Mouse (Mus musculus) neural tube, embryonic 13.5 days (tissue): ENCODE data around the gene Oxsr1. TPM values are rescaled to one million over a fixed set of nuclear protein-coding genes. Genes with fewer than 3 reads are reported as not detected.
"Not testable (repeated sequence)": the region's sequence is repeated elsewhere in the genome, so short reads cannot be mapped to it uniquely, and the experiment has no call there.

Experiments used
- ATAC-seq: fragments of 200-750 bp; cut with Nextera tagmentation; 2 replicates; pipeline ENCODE4 v1.8.0; 2017; ENCODE audit warnings: low read depth, mild to moderate bottlenecking, moderate TSS enrichment, moderate library complexity
- H3K27ac ChIP-seq: fragments of 300-500 bp; sonication (generic); replicated peaks from 2 replicates; pipeline ENCODE4 v1.5.1; 2015; ENCODE audit warnings: moderate library complexity, mild to moderate bottlenecking, inconsistent platforms
- H3K27me3 ChIP-seq: fragments of 300-500 bp; sonication (generic); 2 replicates; pipeline ENCODE4 v1.6.1; 2015; ENCODE audit warnings: mild to moderate bottlenecking, inconsistent platforms
- H3K36me3 ChIP-seq: fragments of 300-500 bp; sonication (generic); 2 replicates; pipeline ENCODE4 v1.6.1; 2015; ENCODE audit warnings: mild to moderate bottlenecking, inconsistent platforms
- H3K4me1 ChIP-seq: fragments of 300-500 bp; sonication (generic); replicated peaks from 2 replicates; pipeline ENCODE4 v1.6.1; 2015; ENCODE audit warnings: inconsistent platforms
- H3K4me2 ChIP-seq: fragments of 300-500 bp; sonication (generic); 2 replicates; pipeline ENCODE4 v1.6.1; 2015; ENCODE audit warnings: inconsistent platforms, mild to moderate bottlenecking, moderate library complexity
- H3K4me3 ChIP-seq: fragments of 300-500 bp; sonication (generic); 2 replicates; pipeline ENCODE4 v1.5.1; 2015; ENCODE audit warnings: mild to moderate bottlenecking, inconsistent platforms
- H3K9ac ChIP-seq: fragments of 300-500 bp; sonication (generic); 2 replicates; pipeline ENCODE4 v1.6.1; 2015; ENCODE audit warnings: moderate library complexity, mild to moderate bottlenecking, inconsistent platforms
- H3K9me3 ChIP-seq: fragments of 300-500 bp; sonication (generic); 2 replicates; pipeline ENCODE4 v1.6.1; 2016; ENCODE audit warnings: inconsistent platforms
- WGBS: fragments of 180-500 bp; shearing (Covaris S2); methylation state at CpG from one replicate; pipeline ENCODE4 v1.1.7; 2015; 5-methylcytosine and 5-hydroxymethylcytosine counted together
- polyA plus RNA-seq: library from polyadenylated mRNA; unstranded; fragments of >200 nt; fragmentation: Nextera tagmentation; extraction: Ambion mirVana; gene quantifications from 2 replicates; pipeline ENCODE4 v1.2.1, GENCODE M21; 2015

The Oxsr1 gene
- polyA plus RNA-seq, 1 experiment from 2014 or later = 12.9 TPM

DNA sequence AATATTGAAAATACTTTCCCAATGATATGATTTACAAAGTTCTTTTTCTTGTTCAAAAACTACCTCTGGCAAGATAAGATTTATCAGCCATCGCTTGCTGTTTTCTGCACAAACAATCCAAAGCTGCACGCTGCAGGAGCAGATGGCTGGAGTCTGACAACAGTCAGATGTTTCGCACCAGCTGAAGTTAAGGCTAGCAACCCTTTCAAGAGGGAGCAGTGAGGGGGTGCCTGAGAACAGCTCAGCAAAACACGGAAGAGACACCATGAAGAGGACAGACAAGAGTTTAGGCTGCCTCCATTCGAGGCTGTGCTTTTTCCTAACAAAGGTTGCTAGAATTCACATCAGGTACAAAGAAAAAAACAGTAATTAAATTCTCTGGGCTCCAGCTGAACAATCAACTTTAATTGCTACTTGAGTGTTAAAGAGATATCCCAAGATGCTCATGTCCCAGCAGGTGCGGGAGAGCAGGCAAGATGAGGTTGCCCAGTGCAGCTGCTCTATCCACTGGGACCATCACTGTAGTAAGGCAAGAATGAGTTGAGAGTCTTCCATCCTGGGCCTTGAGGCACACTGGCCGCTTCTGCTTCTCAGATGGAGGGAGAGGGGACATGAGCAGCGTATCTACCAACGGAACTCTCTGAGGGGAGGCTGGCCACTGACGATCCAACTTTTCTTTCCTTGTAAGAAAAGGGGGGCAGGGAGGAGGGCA, 81.8 kb downstream of the Oxsr1 start:
- WGBS = 70% methylated on average over 10 of the region's 10 CpGs
- no peak overlapping the region for H3K4me3 ChIP-seq
- H3K27me3 ChIP-seq = no peaks in the 10 kb centered on the region
- H3K36me3 ChIP-seq = peaks cover 62% of the 10 kb centered on the region
- H3K9ac ChIP-seq = no peak overlapping the region
- H3K9me3 ChIP-seq = no peaks in the 10 kb centered on the region
- no peak overlapping the region for H3K4me2 ChIP-seq
- H3K4me1 ChIP-seq = 0 out of 2 replicates have a peak, but pooled peaks cover 8% of the 10 kb centered on the region
- peak overlapping the region; percentile 42 for H3K27ac ChIP-seq
- ATAC-seq = no peak

DNA sequence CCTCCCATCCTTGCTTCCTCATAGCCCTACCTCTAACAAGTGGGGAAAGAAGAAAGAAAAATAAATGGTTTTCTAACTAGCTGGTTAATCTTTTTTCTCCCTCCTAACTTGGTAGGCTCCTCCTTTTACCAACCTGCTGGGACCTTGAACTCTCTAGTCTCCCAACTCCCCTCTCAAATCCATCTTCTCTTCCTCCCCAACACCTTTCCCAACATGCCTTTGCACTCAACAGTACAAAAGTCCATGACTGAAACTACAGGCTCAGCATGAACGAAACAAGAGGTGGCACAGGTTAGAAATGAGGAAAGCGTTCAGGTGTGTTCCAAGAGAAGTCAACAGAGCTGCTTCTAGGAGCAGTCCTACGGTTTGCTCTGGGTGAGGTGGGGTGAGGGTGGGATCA, 83.0 kb downstream of the Oxsr1 start:
- H3K4me1 ChIP-seq = 0 out of 2 replicates have a peak, but pooled peaks cover 8% of the 10 kb centered on the region
- H3K4me3 ChIP-seq = no peak overlapping the region
- no peak overlapping the region for H3K4me2 ChIP-seq
- no peak overlapping the region for H3K9ac ChIP-seq
- peaks cover 56% of the 10 kb centered on the region for H3K36me3 ChIP-seq
- H3K9me3 ChIP-seq = no peaks in the 10 kb centered on the region
- H3K27me3 ChIP-seq = no peaks in the 10 kb centered on the region
- WGBS = 91% methylated on average over 3 of the region's 3 CpGs
- H3K27ac ChIP-seq = no peak overlapping the region
- ATAC-seq = no peak

DNA sequence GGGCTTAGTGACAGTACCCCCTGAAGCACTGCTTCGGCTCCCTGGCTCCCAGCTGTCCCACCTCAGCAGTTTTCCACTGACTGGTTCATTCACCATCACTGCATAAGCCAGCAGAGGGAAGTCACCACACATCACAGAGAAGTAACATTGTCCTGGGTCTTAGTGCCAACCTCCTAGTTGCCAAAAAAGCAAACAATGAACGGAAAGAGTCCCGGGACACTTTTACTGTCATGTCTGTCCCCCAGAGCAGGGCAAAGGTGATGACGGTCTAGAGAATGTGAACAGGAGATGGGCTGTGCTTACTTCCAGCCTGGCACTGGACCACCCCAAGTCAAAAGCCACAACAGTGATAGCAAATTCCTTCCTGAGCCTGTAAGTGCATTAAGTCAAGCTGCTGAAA, 83.4 kb downstream of the Oxsr1 start:
- Histone ChIP-seq H3K36me3 (peaks cover 51% of the 10 kb centered on the region), H3K9me3 (no peaks in the 10 kb centered on the region), H3K27ac (no peak overlapping the region), H3K27me3 (no peaks in the 10 kb centered on the region), H3K4me3 (no peak overlapping the region), H3K9ac (no peak overlapping the region), H3K4me1 (0 out of 2 replicates have a peak, but pooled peaks cover 8% of the 10 kb centered on the region), H3K4me2 (no peak overlapping the region)
- WGBS = 88% methylated on average over 4 of the region's 4 CpGs
- no peak for ATAC-seq

DNA sequence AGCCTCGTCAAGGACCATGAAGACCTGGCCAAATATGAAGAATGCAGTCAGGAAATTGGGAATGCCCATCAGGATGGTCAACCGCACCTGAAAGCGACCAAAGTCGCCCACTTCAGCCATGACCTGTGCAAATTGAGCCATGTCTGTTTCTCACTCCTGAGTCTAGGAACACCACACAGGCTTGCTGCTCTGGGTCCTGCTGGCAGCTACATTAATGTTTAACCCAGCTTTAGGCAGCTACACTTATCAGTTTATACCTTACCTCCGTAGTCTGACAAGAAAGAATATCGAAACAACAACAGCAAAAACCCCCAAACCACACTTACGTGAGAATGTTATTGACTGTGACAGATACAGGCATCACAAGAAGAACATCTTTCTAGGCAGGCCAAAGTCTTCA, 90.7 kb downstream of the Oxsr1 start:
- no peak overlapping the region for H3K4me2 ChIP-seq
- no peaks in the 10 kb centered on the region for H3K4me1 ChIP-seq
- no peaks in the 10 kb centered on the region for H3K9me3 ChIP-seq
- 97% methylated on average over 7 of the region's 7 CpGs for WGBS
- H3K9ac ChIP-seq = no peak overlapping the region
- H3K27me3 ChIP-seq = no peaks in the 10 kb centered on the region
- ATAC-seq = no peak
- no peak overlapping the region for H3K4me3 ChIP-seq
- peaks cover 8% of the 10 kb centered on the region; the same call in 1 of the 2 replicates for H3K36me3 ChIP-seq
- no peak overlapping the region for H3K27ac ChIP-seq

DNA sequence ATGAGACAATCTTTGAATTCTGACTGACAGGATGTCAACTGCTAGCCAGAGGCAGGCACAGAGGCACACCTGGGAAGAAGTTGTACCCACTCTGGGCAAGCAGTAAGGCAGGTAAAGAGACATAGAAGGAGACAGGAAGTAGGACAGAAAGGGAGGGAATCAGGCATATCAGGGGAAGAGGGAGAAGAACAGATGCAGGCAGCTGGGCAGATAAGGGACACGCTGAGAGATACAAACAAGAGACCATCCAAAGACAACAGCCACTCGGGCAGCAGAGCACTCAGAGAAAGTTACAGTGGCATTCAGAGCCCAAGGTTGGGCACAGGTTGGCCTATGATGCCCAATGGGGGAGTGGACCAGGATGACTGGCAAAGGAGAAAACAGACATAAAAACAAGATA, 91.4 kb downstream of the Oxsr1 start:
- ATAC-seq = no peak
- Histone ChIP-seq H3K4me3 (no peak overlapping the region), H3K4me2 (no peak overlapping the region), H3K27me3 (no peaks in the 10 kb centered on the region), H3K27ac (no peak overlapping the region), H3K4me1 (no peaks in the 10 kb centered on the region), H3K36me3 (peaks cover 15% of the 10 kb centered on the region), H3K9ac (no peak overlapping the region), H3K9me3 (no peaks in the 10 kb centered on the region)
- WGBS = 89% methylated on average over 2 of the region's 2 CpGs

DNA sequence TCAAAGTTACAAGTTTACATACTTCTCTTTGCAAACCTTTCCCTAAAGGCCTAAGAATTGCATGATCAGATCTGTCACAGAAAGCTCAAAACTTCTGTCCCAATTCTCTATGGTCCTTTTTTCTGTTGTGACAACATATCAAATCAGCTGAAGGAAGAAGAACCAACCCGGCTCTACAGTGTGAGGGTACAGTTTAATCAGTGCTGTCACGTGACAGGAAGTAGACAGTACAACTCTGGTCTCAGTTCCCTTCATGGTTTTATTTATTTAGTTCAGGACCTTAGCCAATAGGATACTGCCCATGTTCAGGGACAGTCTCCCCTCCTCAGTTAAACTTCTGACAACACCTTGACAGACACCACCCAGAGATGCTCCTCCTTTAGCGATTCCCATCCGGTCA, 102.0 kb downstream of the Oxsr1 start:
- no peaks in the 10 kb centered on the region for H3K27me3 ChIP-seq
- 90% methylated on average over 4 of the region's 4 CpGs for WGBS
- no peak overlapping the region for H3K4me2 ChIP-seq
- no peak overlapping the region for H3K27ac ChIP-seq
- H3K9me3 ChIP-seq = peaks cover 6% of the 10 kb centered on the region; the same call in 1 of the 2 replicates
- no peak overlapping the region for H3K9ac ChIP-seq
- no peaks in the 10 kb centered on the region for H3K4me1 ChIP-seq
- ATAC-seq = no peak
- H3K4me3 ChIP-seq = no peak overlapping the region
- peaks cover 44% of the 10 kb centered on the region for H3K36me3 ChIP-seq

DNA sequence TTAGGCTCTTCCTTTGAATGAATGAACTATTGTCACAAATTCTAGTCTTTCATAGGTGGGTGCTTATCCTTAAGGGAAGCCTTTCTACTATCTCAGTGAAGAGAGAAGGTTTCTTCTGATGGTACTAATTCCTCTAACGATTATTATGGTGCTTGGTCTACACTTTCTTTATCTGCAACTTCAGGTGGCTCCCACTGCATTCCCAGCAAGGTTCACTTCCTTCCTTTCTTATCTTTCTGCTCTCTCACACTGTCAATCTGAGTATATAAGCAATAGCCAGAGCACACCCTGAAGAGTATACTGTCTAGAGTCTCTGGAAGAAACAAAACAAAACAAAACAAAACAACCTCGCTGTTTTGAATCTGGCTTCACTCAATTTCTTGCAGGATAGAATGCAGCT, 102.6 kb downstream of the Oxsr1 start:
- no peak for ATAC-seq
- no peak overlapping the region for H3K4me3 ChIP-seq
- H3K36me3 ChIP-seq = peaks cover 39% of the 10 kb centered on the region
- 94% methylated on average over 2 of the region's 2 CpGs for WGBS
- H3K27ac ChIP-seq = no peak overlapping the region
- H3K4me2 ChIP-seq = no peak overlapping the region
- H3K9me3 ChIP-seq = peaks cover 4% of the 10 kb centered on the region; the same call in 1 of the 2 replicates
- no peaks in the 10 kb centered on the region for H3K4me1 ChIP-seq
- no peaks in the 10 kb centered on the region for H3K27me3 ChIP-seq
- H3K9ac ChIP-seq = no peak overlapping the region

DNA sequence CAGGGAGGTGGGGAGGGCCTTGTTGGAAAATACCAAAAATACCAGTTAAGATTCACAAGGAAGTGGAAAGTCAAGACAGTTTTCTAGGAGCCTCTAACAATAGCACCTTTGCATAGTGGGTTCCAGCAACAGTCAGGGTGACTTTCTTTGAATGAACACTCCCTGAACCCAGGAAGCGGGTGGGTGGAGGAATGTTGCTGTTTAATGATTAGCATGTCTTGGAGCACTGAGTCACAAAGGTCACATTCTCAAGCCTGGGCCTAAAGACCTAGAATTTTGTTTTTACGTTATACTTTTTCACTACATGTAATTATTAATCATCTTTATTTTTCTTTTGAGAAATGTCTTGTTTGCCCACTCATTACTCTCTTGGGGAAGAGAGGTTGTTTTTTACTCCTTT, 106.9 kb downstream of the Oxsr1 start:
- peaks cover 24% of the 10 kb centered on the region for H3K36me3 ChIP-seq
- not testable (repeated sequence) for ATAC-seq, H3K9me3 ChIP-seq, H3K27ac ChIP-seq, H3K4me3 ChIP-seq, H3K27me3 ChIP-seq, H3K4me2 ChIP-seq, H3K9ac ChIP-seq, H3K4me1 ChIP-seq
- 95% methylated on average over 2 of the region's 2 CpGs for WGBS

DNA sequence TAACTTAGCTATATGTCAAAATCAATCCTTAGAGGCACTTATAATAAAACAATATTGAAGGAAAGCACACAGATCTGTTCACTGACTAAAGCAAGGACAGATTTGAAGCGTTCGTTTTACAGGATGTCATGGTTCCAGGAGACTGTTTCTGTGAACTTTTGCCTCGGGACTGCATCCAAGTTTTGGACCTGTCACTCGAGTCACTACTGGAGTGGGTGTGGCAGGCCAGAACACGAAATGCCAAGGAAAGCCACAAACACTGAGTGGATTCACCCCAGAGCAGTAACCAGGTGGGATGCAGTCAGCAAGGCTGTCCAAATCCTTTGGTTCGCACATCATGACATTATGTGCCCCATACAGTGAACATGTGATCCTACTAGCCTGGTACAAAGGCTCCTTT, 107.6 kb downstream of the Oxsr1 start:
- Histone ChIP-seq H3K27ac (no peak overlapping the region), H3K4me2 (no peak overlapping the region), H3K4me3 (no peak overlapping the region), H3K9ac (no peak overlapping the region), H3K36me3 (peaks cover 18% of the 10 kb centered on the region), H3K9me3 (no peaks in the 10 kb centered on the region), H3K4me1 (no peaks in the 10 kb centered on the region), H3K27me3 (no peaks in the 10 kb centered on the region)
- WGBS = 93% methylated on average over 6 of the region's 6 CpGs
- no peak for ATAC-seq

DNA sequence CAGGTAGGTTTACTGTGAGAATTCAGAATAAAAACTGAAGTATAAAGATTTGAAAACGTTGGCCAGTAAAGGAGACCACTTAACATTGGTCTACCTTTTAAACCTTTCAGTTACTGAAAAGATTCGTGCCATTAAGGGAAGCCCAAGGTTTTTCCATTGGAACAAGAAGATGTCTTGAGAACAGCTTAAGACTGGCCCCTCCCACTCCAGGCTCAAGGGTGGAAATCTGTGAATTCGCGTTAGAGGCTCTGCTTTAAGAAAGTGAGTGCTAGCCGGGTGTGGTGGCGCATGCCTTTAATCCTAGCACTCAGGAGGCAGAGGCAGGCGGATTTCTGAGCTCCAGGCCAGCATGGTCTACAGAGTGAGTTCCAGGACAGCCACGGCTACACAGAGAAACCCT, 109.2 kb downstream of the Oxsr1 start:
- Histone ChIP-seq H3K4me3 (no peak overlapping the region), H3K9ac (no peak overlapping the region), H3K4me1 (no peaks in the 10 kb centered on the region), H3K27ac (no peak overlapping the region), H3K27me3 (no peaks in the 10 kb centered on the region), H3K36me3 (peaks cover 4% of the 10 kb centered on the region), H3K4me2 (no peak overlapping the region), H3K9me3 (no peaks in the 10 kb centered on the region)
- WGBS = 76% methylated on average over 8 of the region's 8 CpGs
- ATAC-seq = no peak

DNA sequence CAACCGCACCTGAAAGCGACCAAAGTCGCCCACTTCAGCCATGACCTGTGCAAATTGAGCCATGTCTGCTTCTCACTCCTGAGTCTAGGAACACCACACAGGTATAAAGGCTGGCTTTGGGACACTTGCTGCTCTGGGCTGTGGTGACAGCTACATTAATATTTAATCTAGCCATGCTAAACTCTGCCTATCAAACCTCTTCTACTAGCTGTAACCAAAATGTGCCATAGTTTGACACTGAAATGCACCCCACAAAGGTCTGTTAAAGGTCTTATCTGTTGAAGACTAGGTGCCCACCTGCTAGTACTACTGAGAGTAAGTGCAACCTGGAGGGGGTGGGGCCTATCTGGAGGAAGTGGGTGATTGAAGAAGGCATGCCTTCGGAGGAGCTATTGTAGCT, 113.2 kb downstream of the Oxsr1 start, which contains the start of gene Slc22a13:
TSS of gene Slc22a13 (minus strand) at position 101 of the 400 bp plus-strand sequence.
- Histone ChIP-seq H3K36me3 (no peaks in the 10 kb centered on the region), H3K9ac (no peak within 1 kb of the TSS), H3K4me2 (no peak within 1 kb of the TSS), H3K27me3 (no peaks in the 10 kb centered on the region), H3K4me3 (no peak within 1 kb of the TSS), H3K9me3 (peaks cover 9% of the 10 kb centered on the region), H3K27ac (no peak within 1 kb of the TSS), H3K4me1 (no peaks in the 10 kb centered on the region)
- 93% methylated on average over 4 of the region's 4 CpGs for WGBS
- ATAC-seq = no peak

DNA sequence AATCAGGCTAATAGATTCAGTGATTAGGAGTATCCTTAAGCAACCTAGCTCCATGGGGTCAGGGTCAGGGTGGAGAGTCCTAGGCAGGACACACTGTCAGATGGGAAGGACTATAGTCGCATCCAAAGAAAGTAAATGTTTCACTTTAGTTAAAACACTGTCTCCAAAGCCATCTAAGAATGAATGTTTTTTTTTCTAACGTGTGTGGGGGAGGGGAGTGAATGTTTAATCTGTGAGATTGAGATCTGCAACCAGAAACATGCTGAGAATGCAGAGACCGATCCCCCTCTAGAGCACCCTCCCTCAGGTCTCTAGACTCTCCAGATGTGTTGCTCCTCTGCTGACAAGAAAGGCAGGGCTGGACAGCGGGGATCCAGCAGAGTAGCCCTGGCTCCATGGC, 115.1 kb downstream of the Oxsr1 start:
- Histone ChIP-seq H3K9ac (no peak overlapping the region), H3K4me1 (no peaks in the 10 kb centered on the region), H3K36me3 (no peaks in the 10 kb centered on the region), H3K9me3 (peaks cover 13% of the 10 kb centered on the region), H3K4me3 (no peak overlapping the region), H3K4me2 (no peak overlapping the region), H3K27ac (no peak overlapping the region), H3K27me3 (no peaks in the 10 kb centered on the region)
- 84% methylated on average over 4 of the region's 4 CpGs for WGBS
- ATAC-seq = no peak

DNA sequence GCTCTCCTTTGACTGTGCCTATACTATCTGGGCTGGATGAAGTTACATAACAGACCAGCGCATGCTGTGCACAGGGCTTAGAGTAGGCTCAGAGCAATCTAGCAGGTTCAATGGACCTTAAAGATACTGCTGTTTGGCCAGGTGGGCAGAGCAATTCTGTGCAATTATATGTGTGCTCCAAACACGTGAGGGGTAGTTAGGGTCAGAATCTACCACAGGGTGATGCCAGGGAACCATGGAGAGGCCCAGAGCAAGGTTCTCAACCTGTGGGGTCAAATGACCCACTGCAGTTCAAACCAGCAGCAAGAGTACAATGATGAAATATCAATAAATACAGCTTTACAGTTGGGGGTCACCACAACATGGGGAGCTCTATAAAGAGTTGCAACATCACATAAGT, 115.6 kb downstream of the Oxsr1 start:
- peaks cover 13% of the 10 kb centered on the region for H3K9me3 ChIP-seq
- H3K4me3 ChIP-seq = no peak overlapping the region
- H3K36me3 ChIP-seq = no peaks in the 10 kb centered on the region
- H3K9ac ChIP-seq = no peak overlapping the region
- 83% methylated on average over 2 of the region's 2 CpGs for WGBS
- H3K4me2 ChIP-seq = no peak overlapping the region
- no peaks in the 10 kb centered on the region for H3K27me3 ChIP-seq
- H3K27ac ChIP-seq = no peak overlapping the region
- no peak for ATAC-seq
- H3K4me1 ChIP-seq = no peaks in the 10 kb centered on the region
